Mouse (Mus musculus) adrenal gland, adult 18-20 months (tissue): ENCODE results near the gene Dnah14. TPM values are rescaled to one million over a fixed set of nuclear protein-coding genes. Genes with fewer than 3 reads are reported as not detected.

Experiments
- DNase-seq, 2 experiments: peaks; one replicate each; pipeline ENCODE4 v3.0.0; 2021 to 2022; ENCODE audit warnings: low spot score in 2 of 2
- total RNA-seq, 2 experiments: library from RNA; stranded (reverse); gene quantifications; 1 replicate in 1 of 2; 2 replicates in 1 of 2; pipeline ENCODE4 v1.2.3; 2021

Dnah14 gene
- total RNA-seq, 2 experiments from 2014 or later = not detected

- DNase-seq = no peak
Measured at GRCm38 (mm10) chr1:181589116-181589515, 12.8 kb downstream of the Dnah14 start.

GRCm38 (mm10) chr1:181599376-181599775 is 23.0 kb downstream of the Dnah14 start:
- no peak for DNase-seq

- no peak for DNase-seq
Measured at GRCm38 (mm10) chr1:181611118-181611517, 34.8 kb downstream of the Dnah14 start.

GRCm38 (mm10) chr1:181615866-181616491 is 39.6 kb downstream of the Dnah14 start:
- DNase-seq = peak; percentile 52 to 62

- DNase-seq = peak; percentile 16 to 22
Measured at GRCm38 (mm10) chr1:181617332-181617731, 41.0 kb downstream of the Dnah14 start.

- no peak for DNase-seq
Measured at GRCm38 (mm10) chr1:181623149-181623680, 46.9 kb downstream of the Dnah14 start.

- DNase-seq = no peak
Measured at GRCm38 (mm10) chr1:181624876-181625275, 48.5 kb downstream of the Dnah14 start.

- DNase-seq = no peak
Measured at GRCm38 (mm10) chr1:181628276-181628675, 51.9 kb downstream of the Dnah14 start.

GRCm38 (mm10) chr1:181631371-181631770 is 55.0 kb downstream of the Dnah14 start:
- no peak for DNase-seq

GRCm38 (mm10) chr1:181637997-181638713 is 61.8 kb downstream of the Dnah14 start:
- no peak for DNase-seq

GRCm38 (mm10) chr1:181640383-181640782 is 64.0 kb downstream of the Dnah14 start:
- no peak for DNase-seq

- no peak for DNase-seq
Measured at GRCm38 (mm10) chr1:181647467-181647866, 71.1 kb downstream of the Dnah14 start.

- no peak for DNase-seq
Measured at GRCm38 (mm10) chr1:181653481-181653880, 77.1 kb downstream of the Dnah14 start.

GRCm38 (mm10) chr1:181656421-181656820 is 80.1 kb downstream of the Dnah14 start:
- DNase-seq = no peak

GRCm38 (mm10) chr1:181666801-181667200 is 90.4 kb downstream of the Dnah14 start:
- DNase-seq = no peak

GRCm38 (mm10) chr1:181694729-181695498 is 118.6 kb downstream of the Dnah14 start:
- DNase-seq = no peak

- peak; percentile 8 to 21 for DNase-seq
Measured at GRCm38 (mm10) chr1:181728707-181729106, 152.3 kb downstream of the Dnah14 start.

GRCm38 (mm10) chr1:181733517-181733916 is 157.2 kb downstream of the Dnah14 start:
- DNase-seq = no peak

- no peak for DNase-seq
Measured at GRCm38 (mm10) chr1:181740259-181740658, 163.9 kb downstream of the Dnah14 start.

GRCm38 (mm10) chr1:181742251-181742885 is 166.0 kb downstream of the Dnah14 start:
- DNase-seq = no peak

GRCm38 (mm10) chr1:181769392-181769791 is 193.0 kb downstream of the Dnah14 start:
- DNase-seq = no peak
